Mouse (Mus musculus) myocyte (in vitro differentiated cells): ENCODE results near the gene Igsf8. TPM values are rescaled to one million over a fixed set of nuclear protein-coding genes. Genes with fewer than 3 reads are reported as not detected.
A peak's percentile ranks its signal among the peaks of the same experiment; 100 is the strongest.

Source experiments
- H3K27me3 ChIP-seq: one replicate; pipeline ENCODE4 v1.6.1; 2011; ENCODE audit not compliant: control insufficient read depth, insufficient read depth, insufficient read length
- H3K36me3 ChIP-seq: one replicate; pipeline ENCODE4 v1.6.1; 2011; ENCODE audit not compliant: control insufficient read depth, insufficient read depth
- H3K4me2 ChIP-seq: one replicate; pipeline ENCODE4 v1.6.1; 2011; ENCODE audit warnings: low read depth, control low read depth
- H3K4me3 ChIP-seq: one replicate; pipeline ENCODE4 v1.5.1; 2011; ENCODE audit warnings: mild to moderate bottlenecking, control low read depth, moderate library complexity
- H3K79me2 ChIP-seq: one replicate; pipeline ENCODE4 v1.6.1; 2011; ENCODE audit not compliant: control insufficient read depth, insufficient read depth
- H3ac ChIP-seq: one replicate; pipeline ENCODE4 v1.6.1; 2011; ENCODE audit not compliant: control insufficient read depth, insufficient read length
- CEBPB ChIP-seq: IDR thresholded peaks from 2 replicates; pipeline ENCODE4 v1.6.1; 2011; ENCODE audit warnings: mild to moderate bottlenecking, moderate library complexity; ENCODE audit not compliant: poor library complexity, insufficient read depth, severe bottlenecking
- E2F4 ChIP-seq: IDR thresholded peaks from one replicate; pipeline ENCODE4 v1.6.1; 2011; ENCODE audit warnings: mild to moderate bottlenecking, control low read depth, moderate library complexity; ENCODE audit not compliant: insufficient read depth
- MAX ChIP-seq: IDR thresholded peaks from one replicate; pipeline ENCODE4 v1.6.1; 2011; ENCODE audit warnings: low read depth, mild to moderate bottlenecking, control low read depth
- MYOD1 ChIP-seq, 3 experiments: IDR thresholded peaks; one replicate each; pipeline ENCODE4 v1.6.1; 2011; ENCODE audit warnings: control low read depth in 2 of 3, low read depth in 2 of 3, mild to moderate bottlenecking in 2 of 3, moderate library complexity in 1 of 3; ENCODE audit not compliant: insufficient read length in 2 of 3, control insufficient read depth in 1 of 3
- MYOG ChIP-seq, 3 experiments: IDR thresholded peaks; one replicate each; pipeline ENCODE4 v1.6.1; 2011; ENCODE audit warnings: control low read depth in 2 of 3, low read depth in 2 of 3, mild to moderate bottlenecking in 2 of 3; ENCODE audit not compliant: insufficient read length in 2 of 3, control insufficient read depth in 1 of 3, insufficient read depth in 1 of 3
- POLR2A ChIP-seq: IDR thresholded peaks from one replicate; pipeline ENCODE4 v1.6.1; 2011; ENCODE audit warnings: low read depth, mild to moderate bottlenecking, control low read depth, moderate library complexity; ENCODE audit not compliant: insufficient read length
- POLR2AphosphoS2 ChIP-seq: IDR thresholded peaks from one replicate; pipeline ENCODE4 v1.6.1; 2011; ENCODE audit warnings: low read depth, control low read depth; ENCODE audit not compliant: insufficient read length
- REST ChIP-seq: IDR thresholded peaks from one replicate; pipeline ENCODE4 v1.6.1; 2011; ENCODE audit warnings: mild to moderate bottlenecking, control low read depth, moderate library complexity; ENCODE audit not compliant: insufficient read depth, insufficient read length
- SRF ChIP-seq: IDR thresholded peaks from one replicate; pipeline ENCODE4 v1.6.1; 2011; ENCODE audit warnings: low read depth; ENCODE audit not compliant: control insufficient read depth, insufficient read length
- TCF12 ChIP-seq: IDR thresholded peaks from one replicate; pipeline ENCODE4 v1.6.1; 2011; ENCODE audit warnings: mild to moderate bottlenecking, control low read depth; ENCODE audit not compliant: poor library complexity, insufficient read depth, severe bottlenecking
- TCF3 ChIP-seq: IDR thresholded peaks from one replicate; pipeline ENCODE4 v1.6.1; 2011; ENCODE audit warnings: low read depth, control low read depth; ENCODE audit not compliant: insufficient read length
- USF1 ChIP-seq: IDR thresholded peaks from one replicate; pipeline ENCODE4 v1.6.1; 2011; ENCODE audit warnings: low read depth, mild to moderate bottlenecking, control low read depth, moderate library complexity
- polyA plus RNA-seq: library from polyadenylated mRNA; unstranded; fragments of >200 nt; fragmentation: generic; extraction: Trizol; gene quantifications from one replicate; pipeline ENCODE4 v1.2.1, GENCODE M21; 2012; ENCODE audit warnings: missing spikeins

The Igsf8 gene
- polyA plus RNA-seq, 1 experiment: 79.7 TPM

DNA sequence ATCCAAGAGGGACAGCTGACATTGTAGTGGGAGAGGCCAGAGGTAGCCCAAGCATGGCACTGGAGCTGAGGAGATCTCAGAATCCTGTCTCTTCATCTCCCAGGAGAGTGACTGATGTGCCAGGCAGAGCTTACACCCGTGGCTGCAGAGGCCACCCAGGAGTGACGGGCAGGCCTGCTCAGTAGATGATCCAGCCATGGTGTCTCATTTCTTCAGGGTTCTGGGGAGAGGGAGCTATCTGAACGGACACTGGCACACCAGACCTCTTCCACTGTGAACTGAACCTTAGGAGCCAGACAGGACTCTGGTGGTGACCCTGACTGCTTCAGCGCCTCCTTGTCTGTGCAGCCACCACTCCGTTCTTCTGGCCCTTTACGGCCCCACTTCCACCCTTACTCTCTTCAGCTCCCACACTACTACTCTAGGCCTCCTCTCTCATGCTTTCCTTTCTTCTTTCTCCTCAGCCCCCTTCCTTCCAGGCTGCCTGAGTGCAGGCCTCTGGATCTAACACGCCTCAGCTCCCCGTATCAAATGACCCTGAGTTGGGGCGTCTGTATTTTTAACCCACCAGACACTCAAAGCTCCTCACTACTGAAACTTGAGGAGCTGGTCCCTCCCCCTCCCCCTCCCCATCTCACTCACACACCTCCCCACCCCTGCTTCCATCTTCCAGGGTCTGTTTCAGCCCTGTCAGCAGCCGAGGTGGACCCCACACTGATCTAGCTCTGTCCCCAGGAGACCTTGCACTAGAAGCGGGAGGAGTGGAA is 40.0 kb upstream of the Igsf8 start:
- Histone ChIP-seq H3ac (no peak overlapping the region), H3K4me2 (peak overlapping the region; percentile 30), H3K79me2 (no peaks in the 10 kb centered on the region), H3K36me3 (no peaks in the 10 kb centered on the region), H3K27me3 (no peaks in the 10 kb centered on the region), H3K4me3 (no peak overlapping the region)
- peak in 1 of 3 experiments; percentile 28 for TF ChIP-seq MYOG (IDR thresholded peaks at IDR 0.05; ENCODE audit: control insufficient read depth in 1 of 3, insufficient read depth in 1 of 3, insufficient read length in 2 of 3, low read depth in 2 of 3)
- no peak for TF ChIP-seq CEBPB

- no peaks in the 10 kb centered on the region for H3K79me2 ChIP-seq
- H3K36me3 ChIP-seq: no peaks in the 10 kb centered on the region
- no peak for TF ChIP-seq USF1
- TF ChIP-seq MYOD1 (IDR thresholded peaks at IDR 0.05; ENCODE audit: control insufficient read depth in 1 of 3, insufficient read length in 2 of 3, low read depth in 2 of 3): no peak
- no peak for TF ChIP-seq REST
- no peak for TF ChIP-seq TCF12
- H3K4me3 ChIP-seq: no peak overlapping the region
- no peak overlapping the region for H3K4me2 ChIP-seq
- H3K27me3 ChIP-seq: no peaks in the 10 kb centered on the region
- no peak overlapping the region for H3ac ChIP-seq
These were observed 33.2 kb upstream of the Igsf8 start for GRCm38 (mm10) chr1:172228209-172228608.

GRCm38 (mm10) chr1:172229215-172229614 is 32.2 kb upstream of the Igsf8 start:
- H3K27me3 ChIP-seq: no peaks in the 10 kb centered on the region
- no peaks in the 10 kb centered on the region for H3K36me3 ChIP-seq
- no peak overlapping the region for H3K4me3 ChIP-seq
- no peaks in the 10 kb centered on the region for H3K79me2 ChIP-seq
- TF ChIP-seq TCF12 (no peak), TCF3 (no peak), MYOG (IDR thresholded peaks at IDR 0.05; ENCODE audit: control insufficient read depth in 1 of 3, insufficient read depth in 1 of 3, insufficient read length in 2 of 3, low read depth in 2 of 3) (peak in 1 of 3 experiments; percentile 43), REST (no peak), MYOD1 (IDR thresholded peaks at IDR 0.05; ENCODE audit: control insufficient read depth in 1 of 3, insufficient read length in 2 of 3, low read depth in 2 of 3) (peak in 2 of 3 experiments; percentile 30 to 44), POLR2A (no peak), CEBPB (no peak), USF1 (no peak), E2F4 (no peak), MAX (no peak), SRF (no peak), POLR2AphosphoS2 (no peak)
- no peak overlapping the region for H3ac ChIP-seq
- no peak overlapping the region for H3K4me2 ChIP-seq

GRCm38 (mm10) chr1:172240945-172241708 is 20.3 kb upstream of the Igsf8 start:
- Histone ChIP-seq H3K4me3 (no peak overlapping the region), H3K27me3 (no peaks in the 10 kb centered on the region), H3K36me3 (no peaks in the 10 kb centered on the region), H3K4me2 (no peak overlapping the region), H3K79me2 (no peaks in the 10 kb centered on the region), H3ac (no peak overlapping the region)
- TF ChIP-seq TCF12 (no peak), POLR2A (no peak), REST (no peak), SRF (no peak), MYOG (IDR thresholded peaks at IDR 0.05; ENCODE audit: control insufficient read depth in 1 of 3, insufficient read depth in 1 of 3, insufficient read length in 2 of 3, low read depth in 2 of 3) (no peak), MAX (no peak), MYOD1 (IDR thresholded peaks at IDR 0.05; ENCODE audit: control insufficient read depth in 1 of 3, insufficient read length in 2 of 3, low read depth in 2 of 3) (no peak), POLR2AphosphoS2 (no peak), CEBPB (no peak), TCF3 (no peak), E2F4 (no peak), USF1 (no peak)

GRCm38 (mm10) chr1:172242401-172242800 is 19.0 kb upstream of the Igsf8 start:
- H3K4me2 ChIP-seq: peak overlapping the region; percentile 68
- H3K4me3 ChIP-seq: no peak overlapping the region
- H3K36me3 ChIP-seq: no peaks in the 10 kb centered on the region
- H3K79me2 ChIP-seq: no peaks in the 10 kb centered on the region
- H3K27me3 ChIP-seq: no peaks in the 10 kb centered on the region
- no peak overlapping the region for H3ac ChIP-seq
- TF ChIP-seq MYOD1 (IDR thresholded peaks at IDR 0.05; ENCODE audit: control insufficient read depth in 1 of 3, insufficient read length in 2 of 3, low read depth in 2 of 3): no peak
- peak in 1 of 3 experiments; percentile 32 for TF ChIP-seq MYOG (IDR thresholded peaks at IDR 0.05; ENCODE audit: control insufficient read depth in 1 of 3, insufficient read depth in 1 of 3, insufficient read length in 2 of 3, low read depth in 2 of 3)
- TF ChIP-seq POLR2A: no peak
- TF ChIP-seq REST: no peak
- no peak for TF ChIP-seq TCF12
- no peak for TF ChIP-seq USF1
- no peak for TF ChIP-seq TCF3
- TF ChIP-seq SRF: no peak
- no peak for TF ChIP-seq MAX
- no peak for TF ChIP-seq E2F4
- 0 out of 2 replicates have a peak, but pooled peaks have one; percentile 20 for TF ChIP-seq CEBPB
- TF ChIP-seq POLR2AphosphoS2: no peak
